Mouse (Mus musculus): ENCODE results near the gene Opn5.

DNA sequence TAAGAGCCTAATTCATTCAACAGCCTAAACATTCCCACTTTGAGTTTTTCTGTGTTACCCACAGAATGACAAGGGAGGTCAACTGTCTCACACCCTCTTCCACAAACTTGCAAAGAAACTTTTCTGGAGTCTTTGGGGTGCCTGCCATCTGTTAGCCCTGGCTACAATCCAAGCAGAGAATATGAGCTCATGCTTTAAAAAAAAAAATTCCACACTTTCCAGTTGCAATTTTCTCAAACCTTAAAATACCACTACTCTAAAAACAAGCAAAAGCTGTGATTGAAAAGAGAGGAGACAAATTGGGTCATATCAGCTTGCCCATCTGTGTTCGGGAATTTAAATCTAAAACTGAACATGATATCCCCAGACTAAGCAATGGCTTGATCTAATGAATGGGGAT, 24.7 kb downstream of the Opn5 start:
- TF ChIP-seq CTCF (IDR thresholded peaks at IDR 0.05; ENCODE audit: control insufficient read depth, insufficient read depth, low read length) = no peak
- TF ChIP-seq POLR2A (IDR thresholded peaks at IDR 0.05; ENCODE audit: borderline replicate concordance, control insufficient read depth, low read depth, low read length) = no peak

Measured in bone marrow, adult 2 months (tissue).